Mouse (Mus musculus): ENCODE measurements at regions not wholly inside any gene's neighbourhood (a gene's known extent, or its start where the extent isn't known, plus 50 kb on each side); places are given as distances from the start of the nearest gene placed in this dataset.

DNA sequence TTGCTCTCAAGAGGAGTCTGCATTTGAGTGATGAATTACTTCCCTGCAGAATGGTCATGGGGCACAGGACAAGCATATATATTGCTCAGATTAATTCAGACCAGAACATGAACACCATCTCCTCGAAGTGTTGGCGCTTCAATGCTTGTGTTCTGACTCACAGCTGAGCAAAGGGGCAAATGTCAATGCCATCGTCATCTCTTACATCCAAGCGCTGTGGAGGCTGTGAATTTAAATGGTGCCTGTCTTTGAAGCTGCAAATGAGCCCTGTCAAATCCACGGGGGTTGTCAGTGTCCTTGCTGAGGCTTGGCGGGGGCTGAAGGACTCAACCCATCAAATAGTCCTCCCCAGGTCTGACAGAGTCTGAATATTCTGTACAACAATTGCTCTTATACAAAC lies 261.2 kb downstream of the Rngtt start:
- Histone ChIP-seq H3K27me3 (replicated peaks) (no peaks in the 10 kb centered on the region), H3K9ac (ENCODE audit: insufficient read depth, low read depth) (no peak overlapping the region), H3K4me3 (replicated peaks in 1 of 3; ENCODE audit: low read depth in 2 of 3, low read length in 2 of 3, poor library complexity in 1 of 3) (no peak overlapping the region), H3K4me2 (ENCODE audit: insufficient read depth, low read depth, poor library complexity, severe bottlenecking) (no peak overlapping the region), H3K36me3 (replicated peaks in 1 of 2; ENCODE audit: control insufficient read depth in 1 of 2, insufficient read depth in 1 of 2, low read length in 1 of 2) (no peaks in the 10 kb centered on the region), H3K9me3 (replicated peaks; ENCODE audit: low read length) (no peaks in the 10 kb centered on the region), H3K79me2 (replicated peaks; ENCODE audit: control insufficient read depth, extremely low read depth, insufficient read depth, poor library complexity, severe bottlenecking) (no peaks in the 10 kb centered on the region), H3K4me1 (ENCODE audit: control insufficient read depth in 1 of 2, insufficient read depth in 2 of 2) (no peaks in the 10 kb centered on the region), H3K27ac (ENCODE audit: insufficient read depth, low read depth) (no peak overlapping the region)
- no peak for TF ChIP-seq ZC3H11A (IDR thresholded peaks at IDR 0.05; ENCODE audit: low read depth, low read length)
- TF ChIP-seq JUND (conservative IDR thresholded peaks at IDR 0.05; ENCODE audit: low read depth, low read length) = no peak
- TF ChIP-seq ZKSCAN1 (IDR thresholded peaks at IDR 0.05; ENCODE audit: borderline replicate concordance, low read depth, low read length) = no peak
- TF ChIP-seq POLR2AphosphoS2 (IDR thresholded peaks at IDR 0.05; ENCODE audit: low read depth, low read length) = no peak
- TF ChIP-seq JUN (IDR thresholded peaks at IDR 0.05; ENCODE audit: insufficient read depth, low read depth, low read length) = no peak
- no peak for TF ChIP-seq SIN3A (IDR thresholded peaks at IDR 0.05; ENCODE audit: low read length)
- no peak for TF ChIP-seq SMC3 (IDR thresholded peaks at IDR 0.05; ENCODE audit: low read depth, low read length)
- TF ChIP-seq RAD21 (IDR thresholded peaks at IDR 0.05; ENCODE audit: low read depth, low read length) = no peak
- DNase-seq (ENCODE audit: extremely low read depth) = no peak
- dilution Hi-C loops (cut with MboI; ENCODE audit: extremely low pct_ligation_motif_present, extremely low pct_unique_long_range_greater_than_20kb, low sequenced_read_pairs) (no loop called here), in situ Hi-C loops (cut with MboI; ENCODE audit: low pct_ligation_motif_present, low pct_unique_long_range_greater_than_20kb, low sequenced_read_pairs) (no loop called here)

DNA sequence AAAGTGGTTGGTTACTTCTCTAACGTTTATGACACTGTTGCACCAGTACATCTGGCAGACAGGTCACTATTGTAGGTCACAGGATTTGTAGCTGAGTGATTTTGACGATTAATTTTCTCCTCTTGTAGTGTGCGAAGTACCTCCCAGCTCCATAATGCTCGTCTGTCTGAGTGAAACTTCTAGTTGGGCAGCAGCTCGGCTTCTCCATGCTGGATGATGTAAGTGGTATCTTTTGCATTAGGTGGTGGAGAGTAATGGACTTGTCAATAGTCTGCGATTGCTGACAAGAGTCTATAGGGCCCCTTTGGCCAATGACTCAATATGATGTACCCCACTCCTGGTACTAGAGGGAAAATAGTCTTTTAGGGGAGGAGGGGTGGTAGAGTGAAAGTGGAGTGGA lies 267.5 kb downstream of the Rngtt start:
- peaks cover 4 to 13% of the 10 kb centered on the region in 2 experiments; a peak in 2 of 4 replicates for H3K4me1 ChIP-seq (ENCODE audit: control insufficient read depth in 1 of 2, insufficient read depth in 2 of 2)
- DNase-seq (ENCODE audit: extremely low read depth) = no peak
- no peak overlapping the region for H3K4me3 ChIP-seq (replicated peaks in 1 of 3; ENCODE audit: low read depth in 2 of 3, low read length in 2 of 3, poor library complexity in 1 of 3)
- H3K27me3 ChIP-seq (replicated peaks) = no peaks in the 10 kb centered on the region
- no peaks in the 10 kb centered on the region for H3K79me2 ChIP-seq (replicated peaks; ENCODE audit: control insufficient read depth, extremely low read depth, insufficient read depth, poor library complexity, severe bottlenecking)
- no peak overlapping the region for H3K9ac ChIP-seq (ENCODE audit: insufficient read depth, low read depth)
- H3K4me2 ChIP-seq (ENCODE audit: insufficient read depth, low read depth, poor library complexity, severe bottlenecking) = no peak overlapping the region
- TF ChIP-seq CTCF (conservative IDR thresholded peaks at IDR 0.05 in 1 of 2, IDR thresholded peaks at IDR 0.05 in 1 of 2; ENCODE audit: low read depth in 2 of 2, low read length in 2 of 2) = no peak
- no peak for TF ChIP-seq E2F4 (IDR thresholded peaks at IDR 0.05; ENCODE audit: insufficient replicate concordance, low read depth, low read length)
- TF ChIP-seq USF2 (conservative IDR thresholded peaks at IDR 0.05; ENCODE audit: low read depth, low read length) = no peak
- TF ChIP-seq SMC3 (IDR thresholded peaks at IDR 0.05; ENCODE audit: low read depth, low read length) = no peak
- TF ChIP-seq JUN (IDR thresholded peaks at IDR 0.05; ENCODE audit: insufficient read depth, low read depth, low read length) = no peak
- no peak for TF ChIP-seq CHD1 (IDR thresholded peaks at IDR 0.05; ENCODE audit: low read depth, low read length)
- no peak for TF ChIP-seq TCF12 (IDR thresholded peaks at IDR 0.05; ENCODE audit: low read depth, low read length)
- H3K36me3 ChIP-seq (replicated peaks in 1 of 2; ENCODE audit: control insufficient read depth in 1 of 2, insufficient read depth in 1 of 2, low read length in 1 of 2) = no peaks in the 10 kb centered on the region
- in situ Hi-C loops (cut with MboI; ENCODE audit: low pct_ligation_motif_present, low pct_unique_long_range_greater_than_20kb, low sequenced_read_pairs) = no loop called here
- peaks cover 6% of the 10 kb centered on the region for H3K9me3 ChIP-seq (replicated peaks; ENCODE audit: low read length)
- H3K27ac ChIP-seq (ENCODE audit: insufficient read depth, low read depth) = no peak overlapping the region
- dilution Hi-C loops (cut with MboI; ENCODE audit: extremely low pct_ligation_motif_present, extremely low pct_unique_long_range_greater_than_20kb, low sequenced_read_pairs) = no loop called here

DNA sequence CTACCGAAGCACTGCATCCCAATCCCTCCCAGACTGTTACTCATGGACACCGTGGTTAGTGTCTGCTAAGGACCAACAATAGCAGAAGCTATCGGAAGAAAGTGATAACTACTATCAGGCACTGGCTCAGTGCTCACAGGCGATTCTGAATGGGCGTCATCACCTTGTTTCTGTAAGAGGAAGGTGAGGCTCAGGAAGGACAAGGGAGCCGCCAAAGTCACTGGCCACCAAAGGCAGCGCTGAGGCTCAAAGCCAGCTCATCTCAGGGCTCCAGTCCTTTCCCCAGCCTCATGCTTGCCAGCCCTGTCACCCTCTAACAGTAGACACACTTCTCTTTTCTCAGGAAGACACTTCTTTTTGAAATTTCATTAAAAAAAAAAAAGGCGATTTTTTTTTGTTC lies 270.4 kb downstream of the Rngtt start:
- no peak overlapping the region for H3K4me3 ChIP-seq (replicated peaks in 1 of 3; ENCODE audit: low read depth in 2 of 3, low read length in 2 of 3, poor library complexity in 1 of 3)
- H3K4me2 ChIP-seq (ENCODE audit: insufficient read depth, low read depth, poor library complexity, severe bottlenecking) = no peak overlapping the region
- H3K36me3 ChIP-seq (replicated peaks in 1 of 2; ENCODE audit: control insufficient read depth in 1 of 2, insufficient read depth in 1 of 2, low read length in 1 of 2) = no peaks in the 10 kb centered on the region
- peaks cover 6% of the 10 kb centered on the region for H3K9me3 ChIP-seq (replicated peaks; ENCODE audit: low read length)
- DNase-seq (ENCODE audit: extremely low read depth) = no peak
- H3K79me2 ChIP-seq (replicated peaks; ENCODE audit: control insufficient read depth, extremely low read depth, insufficient read depth, poor library complexity, severe bottlenecking) = no peaks in the 10 kb centered on the region
- H3K9ac ChIP-seq (ENCODE audit: insufficient read depth, low read depth) = no peak overlapping the region
- TF ChIP-seq BHLHE40 (IDR thresholded peaks at IDR 0.05; ENCODE audit: low read depth, low read length) (no peak), RAD21 (IDR thresholded peaks at IDR 0.05; ENCODE audit: low read depth, low read length) (no peak), SMC3 (IDR thresholded peaks at IDR 0.05; ENCODE audit: low read depth, low read length) (no peak), ZKSCAN1 (IDR thresholded peaks at IDR 0.05; ENCODE audit: borderline replicate concordance, low read depth, low read length) (no peak), JUN (IDR thresholded peaks at IDR 0.05; ENCODE audit: insufficient read depth, low read depth, low read length) (no peak), SIN3A (IDR thresholded peaks at IDR 0.05; ENCODE audit: low read length) (no peak), USF1 (IDR thresholded peaks at IDR 0.05; ENCODE audit: low read depth, low read length) (no peak), ZC3H11A (IDR thresholded peaks at IDR 0.05; ENCODE audit: low read depth, low read length) (no peak), ETS1 (conservative IDR thresholded peaks at IDR 0.05; ENCODE audit: low read depth, low read length) (no peak), HCFC1 (IDR thresholded peaks at IDR 0.05; ENCODE audit: low read depth, low read length) (no peak), EP300 (IDR thresholded peaks at IDR 0.05; ENCODE audit: low read length) (no peak), MEF2A (IDR thresholded peaks at IDR 0.05; ENCODE audit: borderline replicate concordance, low read depth, low read length) (no peak), KAT2A (IDR thresholded peaks at IDR 0.05; ENCODE audit: insufficient replicate concordance, low read length) (no peak)
- H3K27ac ChIP-seq (ENCODE audit: insufficient read depth, low read depth) = no peak overlapping the region
- in situ Hi-C loops (cut with MboI; ENCODE audit: low pct_ligation_motif_present, low pct_unique_long_range_greater_than_20kb, low sequenced_read_pairs) = no loop called here
- peaks cover 2% of the 10 kb centered on the region for H3K27me3 ChIP-seq (replicated peaks)
- dilution Hi-C loops (cut with MboI; ENCODE audit: extremely low pct_ligation_motif_present, extremely low pct_unique_long_range_greater_than_20kb, low sequenced_read_pairs) = no loop called here
- H3K4me1 ChIP-seq (ENCODE audit: control insufficient read depth in 1 of 2, insufficient read depth in 2 of 2) = peaks cover 4 to 13% of the 10 kb centered on the region in 2 experiments; a peak in 2 of 4 replicates
